10 mouse cellular contexts compared by ENCODE assay signal in genomic region chr10:92333042-92333774, GRCm38 (mm10).
DNase-seq lines count a peak whose midpoint lies in the region; ATAC-seq and TF ChIP-seq lines count a peak whose summit lies in the region.
"Had no signal": no experiment of that assay in that cellular context is flagged by ENCODE, and none has a peak within 500 bp of the region (broad histone marks: within the 10 kb centered on the region; RNA-seq: fewer than 3 reads in every experiment).

No protein-coding gene starts in this region.

- peak; percentile 3 for DNase-seq in adrenal gland, postnatal 10 days
- no peak for DNase-seq in adrenal gland, adult 2 months
- DNase-seq in embryo, embryonic 9.5 days (ENCODE audit: extremely low spot score) = peak; percentile 49
- peak; percentile 70 for DNase-seq in midbrain, embryonic 14.5 days
- DNase-seq in liver, postnatal 0 days = no peak
- no peak for DNase-seq in thymus, postnatal 36 days
- DNase-seq in kidney, adult 11 months = no peak

- no peak for TF ChIP-seq EP300 in liver, postnatal 0 days (IDR thresholded peaks at IDR 0.05; ENCODE audit: low read depth)

- peak; percentile 88 for ATAC-seq in hindbrain, embryonic 12.5 days (ENCODE audit: low FRiP score)
- peak; percentile 77 for ATAC-seq in midbrain, embryonic 14.5 days (ENCODE audit: low FRiP score, low TSS enrichment)
- no peak for ATAC-seq in liver, postnatal 0 days

- H3K27me3 ChIP-seq in hindbrain, embryonic 12.5 days = no peaks in the 10 kb centered on the region
- H3K27me3 ChIP-seq in midbrain, embryonic 14.5 days (ENCODE audit: control insufficient read depth, insufficient read depth, low read length) = no peaks in the 10 kb centered on the region
- no peaks in the 10 kb centered on the region for H3K27me3 ChIP-seq in liver, postnatal 0 days (ENCODE audit: insufficient read depth, low read length)
- H3K27me3 ChIP-seq: heart, embryonic 15.5 days had no signal

- peak overlapping the region; percentile 74 for H3K27ac ChIP-seq in hindbrain, embryonic 12.5 days
- peak overlapping the region; percentile 71 for H3K27ac ChIP-seq in midbrain, embryonic 14.5 days (replicated peaks; ENCODE audit: low read depth, low read length)
- H3K27ac ChIP-seq in liver, postnatal 0 days (ENCODE audit: low read depth) = no peak overlapping the region
- H3K27ac ChIP-seq: heart, embryonic 15.5 days; left cerebral cortex, adult 2 months had no signal

- WGBS in hindbrain, embryonic 12.5 days = 5% methylated on average over 3 of the region's 3 CpGs
- WGBS in midbrain, embryonic 14.5 days = 4% methylated on average over 3 of the region's 3 CpGs
- 54% methylated on average over 3 of the region's 3 CpGs for WGBS in liver, postnatal 0 days (ENCODE audit: insufficient replicate concordance)

- H3K9ac ChIP-seq in hindbrain, embryonic 12.5 days = no peak overlapping the region
- no peak overlapping the region for H3K9ac ChIP-seq in midbrain, embryonic 14.5 days (replicated peaks; ENCODE audit: low read length)
- H3K9ac ChIP-seq in liver, postnatal 0 days (replicated peaks) = no peak overlapping the region
- H3K9ac ChIP-seq: heart, embryonic 15.5 days had no signal

- H3K4me3 ChIP-seq in hindbrain, embryonic 12.5 days = no peak overlapping the region
- H3K4me3 ChIP-seq in midbrain, embryonic 14.5 days (replicated peaks; ENCODE audit: low read depth, low read length) = no peak overlapping the region
- no peak overlapping the region for H3K4me3 ChIP-seq in liver, postnatal 0 days (ENCODE audit: low read depth, low read length)
- H3K4me3 ChIP-seq: heart, embryonic 15.5 days; left cerebral cortex, adult 2 months had no signal

- no peaks in the 10 kb centered on the region for H3K36me3 ChIP-seq in hindbrain, embryonic 12.5 days
- no peaks in the 10 kb centered on the region for H3K36me3 ChIP-seq in midbrain, embryonic 14.5 days (ENCODE audit: control insufficient read depth, insufficient read depth, low read length)
- H3K36me3 ChIP-seq in liver, postnatal 0 days (replicated peaks; ENCODE audit: insufficient read depth, low read length) = no peaks in the 10 kb centered on the region
- H3K36me3 ChIP-seq: heart, embryonic 15.5 days had no signal

- no peaks in the 10 kb centered on the region for H3K9me3 ChIP-seq in hindbrain, embryonic 12.5 days (replicated peaks)
- H3K9me3 ChIP-seq in midbrain, embryonic 14.5 days (ENCODE audit: control insufficient read depth, low read length) = no peaks in the 10 kb centered on the region
- no peaks in the 10 kb centered on the region for H3K9me3 ChIP-seq in liver, postnatal 0 days (ENCODE audit: low read length)
- H3K9me3 ChIP-seq: heart, embryonic 15.5 days had no signal

- no peak overlapping the region for H3K4me2 ChIP-seq in hindbrain, embryonic 12.5 days (replicated peaks)
- H3K4me2 ChIP-seq in midbrain, embryonic 14.5 days (ENCODE audit: low read length) = no peak overlapping the region
- no peak overlapping the region for H3K4me2 ChIP-seq in liver, postnatal 0 days (ENCODE audit: low read depth, low read length)
- H3K4me2 ChIP-seq: heart, embryonic 15.5 days had no signal

- H3K4me1 ChIP-seq in hindbrain, embryonic 12.5 days = peaks cover 16% of the 10 kb centered on the region
- peaks cover 18% of the 10 kb centered on the region for H3K4me1 ChIP-seq in midbrain, embryonic 14.5 days (ENCODE audit: control insufficient read depth, insufficient read depth, low read length)
- H3K4me1 ChIP-seq in liver, postnatal 0 days (ENCODE audit: insufficient read depth) = no peaks in the 10 kb centered on the region; the same call in 1 of the 2 replicates

- TF ChIP-seq CTCF in liver, postnatal 0 days (IDR thresholded peaks at IDR 0.05; ENCODE audit: low read depth) = no peak

Comparison
In these comparisons a context has a peak if more than half of its experiments do, and no peak if none do; other contexts are left out.
1. DNase-seq: peak in adrenal gland, postnatal 10 days (single experiment), embryo, embryonic 9.5 days (single experiment) and midbrain, embryonic 14.5 days (single experiment); none in adrenal gland, adult 2 months (single experiment), liver, postnatal 0 days (single experiment), thymus, postnatal 36 days (0 of 2) and kidney, adult 11 months (single experiment).